Mouse (Mus musculus) G1E (cell line): ENCODE measurements around the gene Ggps1.

Experiments
- CTCF ChIP-seq: IDR thresholded peaks from 2 replicates; pipeline ENCODE4 v1.5.1; 2012; ENCODE audit warnings: low read depth, low read length, inconsistent platforms, mixed read lengths
- TAL1 ChIP-seq: conservative IDR thresholded peaks from 2 replicates; pipeline ENCODE4 v1.6.1; 2012; ENCODE audit warnings: low read depth, low read length, inconsistent platforms, mixed read lengths

DNA sequence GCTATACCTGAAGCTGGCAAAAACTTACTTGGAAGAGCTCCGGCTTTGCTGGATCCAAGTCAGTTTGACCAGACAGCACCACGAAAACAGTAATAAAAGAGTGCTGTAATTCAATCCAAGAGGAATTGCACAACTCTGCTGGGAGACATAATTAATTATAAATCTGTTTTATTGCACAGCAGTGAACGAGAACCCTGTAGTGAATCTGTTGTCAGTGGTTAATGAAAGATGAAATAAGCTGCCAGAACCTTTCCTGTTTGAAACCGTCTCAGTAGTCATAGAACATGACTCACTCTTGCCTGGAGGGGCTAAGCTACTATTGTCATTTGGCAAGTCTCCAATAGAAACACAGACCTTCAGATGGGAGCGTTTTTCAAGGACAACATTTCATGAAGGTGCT lies 23.1 kb downstream of the Ggps1 start:
- TF ChIP-seq TAL1 = no peak
- no peak for TF ChIP-seq CTCF
